Mouse (Mus musculus) adrenal gland, postnatal 4 days (tissue): Measurements from ENCODE around the gene Aqp9. TPM values are rescaled to one million over a fixed set of nuclear protein-coding genes. Genes with fewer than 3 reads are reported as not detected.

Experiments used
- DNase-seq, 2 experiments: peaks; one replicate each; pipeline ENCODE4 v3.0.0; 2021 to 2022; ENCODE audit warnings: low spot score in 2 of 2, mixed read lengths in 2 of 2
- total RNA-seq, 2 experiments: library from RNA; stranded (reverse); gene quantifications; 2 replicates each; pipeline ENCODE4 v1.2.3; 2021

The Aqp9 gene
- total RNA-seq, 2 experiments from 2014 or later, result 1.0 to 15.7 TPM

GRCm38 (mm10) chr9:71068866-71069390 lies 99.6 kb downstream of the Aqp9 start:
- no peak for DNase-seq

- DNase-seq, result no peak
These were observed 101.3 kb downstream of the Aqp9 start for GRCm38 (mm10) chr9:71067156-71067555.

GRCm38 (mm10) chr9:71066491-71066890 lies 102.0 kb downstream of the Aqp9 start:
- no peak for DNase-seq

- DNase-seq, result no peak
These were observed 103.1 kb downstream of the Aqp9 start for GRCm38 (mm10) chr9:71065343-71065875.

GRCm38 (mm10) chr9:71064291-71064840 lies 104.1 kb downstream of the Aqp9 start:
- DNase-seq, result no peak

GRCm38 (mm10) chr9:71063551-71063950 lies 104.9 kb downstream of the Aqp9 start:
- DNase-seq, result no peak

- no peak for DNase-seq
These were observed 105.5 kb downstream of the Aqp9 start for GRCm38 (mm10) chr9:71062976-71063375.

GRCm38 (mm10) chr9:71062301-71062700 lies 106.2 kb downstream of the Aqp9 start:
- DNase-seq, result no peak

Other genes starting within 250 kb of the Aqp9 start
- 10 to 100 TPM in 1 of 2 experiments, under 1 TPM in 1; 0.81 to 27.6 TPM for gene Lipc, start 216.5 kb downstream of the Aqp9 start, total RNA-seq
- 10 to 100 TPM; 49.7 to 64.0 TPM for gene Aldh1a2, start 47.1 kb upstream of the Aqp9 start, total RNA-seq